Mouse (Mus musculus) brain, embryonic 14.5 days (tissue): ENCODE measurements around the gene Gm20825. TPM values are rescaled to one million over a fixed set of nuclear protein-coding genes. Genes with fewer than 3 reads are reported as not detected.
"Not testable (repeated sequence)": the region's sequence is repeated elsewhere in the genome, so short reads cannot be mapped to it uniquely, and the experiment has no call there.

Source experiments
- DNase-seq: peaks from one replicate; pipeline ENCODE4 v3.0.0-alpha.2; 2011; ENCODE audit warnings: low read depth
- polyA plus RNA-seq: library from polyadenylated mRNA; depleted of rRNA; stranded (reverse); fragments of >200 nt; gene quantifications from 2 replicates; pipeline ENCODE4 v1.2.3, GENCODE M21; 2012; rRNA removed

Gene Gm20825
- polyA plus RNA-seq = not detected in 2 replicates

DNA sequence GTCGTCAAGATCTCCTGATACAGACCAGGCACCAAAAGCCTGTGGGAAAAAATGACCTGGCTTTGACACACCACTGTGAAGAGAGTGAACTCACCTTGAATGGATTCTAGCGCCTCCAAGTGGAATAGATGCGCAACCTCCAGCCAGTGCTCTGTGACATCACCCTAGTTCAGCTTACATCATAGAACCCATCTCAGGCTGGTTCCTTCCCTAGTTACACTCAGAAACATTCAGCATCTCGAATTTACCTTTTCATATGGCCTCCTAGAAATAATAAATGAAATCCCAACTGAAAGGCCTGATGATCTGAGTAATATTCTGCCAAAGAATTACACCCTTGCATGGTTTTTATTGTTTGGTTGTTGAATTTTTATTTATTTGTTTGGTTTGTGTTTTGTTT, at the start of gene Gm20825:
TSS of gene Gm20825 (minus strand) at position 101 of the 400 bp plus-strand sequence.
- DNase-seq = not testable (repeated sequence)

Other genes with a start within 250 kb of the Gm20825 start
- gene Gm29049, start 74.3 kb downstream of the Gm20825 start, polyA plus RNA-seq = not detected in 2 replicates
- not detected in 2 replicates for gene Gm20824, start 186.4 kb upstream of the Gm20825 start, polyA plus RNA-seq